Mouse (Mus musculus) liver, embryonic 18 days (tissue): Measurements from ENCODE around the gene Serpinb9b. TPM values are rescaled to one million over a fixed set of nuclear protein-coding genes. Genes with fewer than 3 reads are reported as not detected.

Experiments used
- polyA plus RNA-seq: library from polyadenylated mRNA; depleted of rRNA; stranded (reverse); fragments of >200 nt; gene quantifications from 2 replicates; pipeline ENCODE4 v1.2.3, GENCODE M21; 2012; rRNA removed

The Serpinb9b gene
- 0.02 and 0.04 TPM in 2 replicates for polyA plus RNA-seq

DNA sequence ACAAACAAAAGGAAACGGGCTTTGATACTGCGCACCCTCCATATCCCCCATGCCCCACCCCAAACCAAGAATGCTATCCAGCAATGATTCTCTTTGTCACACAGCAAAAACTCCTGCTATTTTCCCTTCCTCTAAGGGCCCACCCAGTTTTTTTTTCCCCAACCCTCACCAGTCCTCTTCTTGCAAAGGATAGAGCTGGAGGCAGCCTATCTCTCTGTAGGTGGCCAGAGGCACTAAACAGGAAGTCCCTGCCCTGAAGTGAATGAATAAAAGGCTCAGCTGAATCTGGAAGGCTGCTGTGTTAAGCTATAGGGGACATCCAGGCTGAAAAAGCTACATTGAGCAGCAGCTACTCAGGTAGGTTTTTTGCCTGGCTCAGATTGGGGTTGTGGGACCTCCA lies at the start of gene Serpinb9b:
Gene Serpinb9b, plus strand, starts transcription at position 173 of the 400 bp plus-strand sequence.

GRCm38 (mm10) chr13:33002950-33003349 lies 24.3 kb upstream of the Serpinb9b start, which contains the start of gene Serpinb9:
Gene Serpinb9, plus strand, starts transcription at chr13:33003250.

DNA sequence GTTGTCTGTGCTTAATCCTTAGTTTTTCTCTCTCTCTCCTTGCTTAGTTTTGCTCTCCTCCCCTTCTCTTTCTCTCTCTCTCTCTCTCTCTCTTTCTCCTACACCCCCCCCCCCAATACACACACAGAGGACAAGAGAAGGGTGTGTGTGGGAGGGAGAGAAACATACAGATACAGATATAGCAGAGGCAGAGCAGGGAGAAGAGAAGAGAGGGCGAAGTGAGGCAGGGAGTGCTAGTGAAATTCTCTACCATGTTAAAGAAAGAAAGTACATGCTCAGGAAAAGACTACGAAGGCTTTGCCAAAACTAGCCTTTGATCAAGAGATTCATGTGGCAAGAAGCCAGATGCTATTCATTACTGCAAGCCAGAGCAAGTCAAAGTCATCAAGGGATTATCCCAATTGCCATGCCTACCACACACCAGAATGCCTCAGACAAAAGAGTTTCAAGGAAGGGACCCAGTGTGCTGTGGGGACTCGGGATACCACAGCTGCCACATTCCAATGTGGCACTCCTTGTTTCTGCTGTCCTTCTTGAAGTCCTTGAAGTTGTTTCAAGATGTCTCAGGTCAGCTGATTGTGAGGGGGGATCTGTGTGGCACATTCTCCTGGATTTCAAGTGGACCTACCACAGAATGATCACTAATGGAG lies 51.0 kb downstream of the Serpinb9b start, which contains the start of gene Serpinb1b:
Gene Serpinb1b, plus strand, starts transcription at position 520 of the 650 bp plus-strand sequence.

Other genes starting within 250 kb of the Serpinb9b start
- gene Mylk4, start 243.5 kb upstream of the Serpinb9b start, polyA plus RNA-seq, result 0.02 TPM in 1 of 2 replicates, not detected in the other
- gene Wrnip1, start 225.4 kb upstream of the Serpinb9b start, polyA plus RNA-seq, result 14.3 and 14.4 TPM in 2 replicates
- not detected in 2 replicates for gene D930007J09Rik, start 224.6 kb upstream of the Serpinb9b start, polyA plus RNA-seq
- gene Serpinb1a, start 176.2 kb upstream of the Serpinb9b start, polyA plus RNA-seq, result 22.9 and 29.1 TPM in 2 replicates
- not detected in 2 replicates for gene Serpinb1c, start 129.2 kb upstream of the Serpinb9b start, polyA plus RNA-seq
- gene Serpinb6b, start 62.2 kb upstream of the Serpinb9b start, polyA plus RNA-seq, result 2.7 and 3.5 TPM in 2 replicates
- 1.3 and 1.7 TPM in 2 replicates for gene Serpinb9, start 24.2 kb upstream of the Serpinb9b start, polyA plus RNA-seq
- gene Serpinb1b, start 51.2 kb downstream of the Serpinb9b start, polyA plus RNA-seq, result 0.02 TPM in 1 of 2 replicates, not detected in the other
- not detected in 2 replicates for gene Serpinb9c, start 132.3 kb downstream of the Serpinb9b start, polyA plus RNA-seq
- gene Serpinb9d, start 165.5 kb downstream of the Serpinb9b start, polyA plus RNA-seq, result not detected in 2 replicates
- 0.01 TPM in 1 of 2 replicates, not detected in the other for gene Serpinb9e, start 222.2 kb downstream of the Serpinb9b start, polyA plus RNA-seq